ENCODE assay signal across 33 mouse cellular contexts in genomic region chr3:67565540-67566227, GRCm38 (mm10). TPM values are rescaled to one million over a fixed set of nuclear protein-coding genes. Genes with fewer than 3 reads are reported as not detected.
DNase-seq lines count a peak whose midpoint lies in the region; ATAC-seq and TF ChIP-seq lines count a peak whose summit lies in the region.
"Had no signal": no experiment of that assay in that cellular context is flagged by ENCODE, and none has a peak within 500 bp of the region (broad histone marks: within the 10 kb centered on the region; RNA-seq: fewer than 3 reads in every experiment).

No protein-coding gene starts in this region.

- intact Hi-C loops in gastrocnemius, adult 2 months (cut with DNase I) = loop anchor here (5.0 kb wide), 1 partner anchor 213 kb away; no protein-coding TSS in a partner anchor

- no peak for TF ChIP-seq POLR2A in bone marrow, adult 2 months (IDR thresholded peaks at IDR 0.05; ENCODE audit: borderline replicate concordance, control insufficient read depth, low read depth, low read length)

- no peak overlapping the region; the same call in 1 of the 2 replicates for H3K9ac ChIP-seq in liver, embryonic 14.5 days (replicated peaks)
- H3K9ac ChIP-seq: embryonic facial prominence, embryonic 12.5 days; forebrain, postnatal 0 days; hindbrain, embryonic 12.5 days; lung, embryonic 14.5 days; midbrain, embryonic 12.5 days; neural tube, embryonic 12.5 days had no signal

- WGBS in bone marrow, adult 2 months = 57% methylated on average over 8 of the region's 8 CpGs
- 31% methylated on average over 8 of the region's 8 CpGs for WGBS in liver, embryonic 14.5 days (ENCODE audit: insufficient replicate concordance)

- no peaks in the 10 kb centered on the region; the same call in 1 of the 2 replicates for H3K27me3 ChIP-seq in liver, embryonic 14.5 days (ENCODE audit: control insufficient read depth, insufficient read depth, low read length)
- H3K27me3 ChIP-seq: embryonic facial prominence, embryonic 12.5 days; neural tube, embryonic 12.5 days had no signal

- TF ChIP-seq EP300 in liver, embryonic 14.5 days (IDR thresholded peaks at IDR 0.05; ENCODE audit: low read depth) = peak; percentile 88

- TF ChIP-seq CTCF in bone marrow, adult 2 months (IDR thresholded peaks at IDR 0.05; ENCODE audit: control insufficient read depth, insufficient read depth, low read length) = no peak
- peak; percentile 5; the same call in 1 of the 2 replicates for TF ChIP-seq CTCF in liver, embryonic 14.5 days (IDR thresholded peaks at IDR 0.05; ENCODE audit: low read depth)
- TF ChIP-seq CTCF in gastrocnemius, adult 2 months (IDR thresholded peaks at IDR 0.05) = no peak

- peak overlapping the region; percentile 77 for H3K27ac ChIP-seq in bone marrow, adult 2 months (ENCODE audit: control insufficient read depth, insufficient read depth, low read depth, low read length, poor library complexity)
- peak overlapping the region; percentile 77 for H3K27ac ChIP-seq in liver, embryonic 14.5 days
- H3K27ac ChIP-seq in gastrocnemius, adult 2 months = no peak overlapping the region
- H3K27ac ChIP-seq: embryonic facial prominence, embryonic 12.5 days; hindbrain, embryonic 12.5 days; kidney, postnatal 0 days; midbrain, embryonic 12.5 days; neural tube, embryonic 12.5 days; stomach, postnatal 0 days had no signal

- no peak overlapping the region for H3K4me3 ChIP-seq in bone marrow, adult 2 months (replicated peaks; ENCODE audit: control insufficient read depth, low read depth, low read length)
- peak overlapping the region in 1 of 2 experiments; percentile 3; a peak in 1 of 4 replicates for H3K4me3 ChIP-seq in liver, embryonic 14.5 days (ENCODE audit: insufficient read depth in 1 of 2, low read depth in 2 of 2, low read length in 2 of 2)
- no peak overlapping the region for H3K4me3 ChIP-seq in gastrocnemius, adult 2 months
- H3K4me3 ChIP-seq: embryonic facial prominence, embryonic 12.5 days; hindbrain, embryonic 12.5 days; midbrain, embryonic 12.5 days; myocyte; neural tube, embryonic 12.5 days had no signal

- ATAC-seq in erythroid progenitor cell, adult 5-6 weeks (replicated peaks; ENCODE audit: low FRiP score, poor library complexity, severe bottlenecking) = peak; percentile 81
- ATAC-seq in liver, embryonic 14.5 days (ENCODE audit: insufficient read depth) = peak; percentile 88
- peak; percentile 72 for ATAC-seq in megakaryocyte-erythroid progenitor cell, adult 5-6 weeks (replicated peaks; ENCODE audit: low FRiP score, low TSS enrichment, poor library complexity, severe bottlenecking)
- no peak for ATAC-seq in frontal cortex, adult (ENCODE audit: low TSS enrichment)
- ATAC-seq: activated CD4-positive, CD25-positive, alpha-beta regulatory T cell, adult 4 months; intestine, embryonic 16.5 days had no signal

- peak; percentile 53 to 63 (median 62) for DNase-seq in liver, embryonic 14.5 days (ENCODE audit: low read depth in 3 of 3, low spot score in 3 of 3)
- DNase-seq in gastrocnemius, adult 2 months = no peak
- no peak for DNase-seq in thymus, postnatal 10 days (ENCODE audit: low spot score in 2 of 2)
- DNase-seq: adrenal gland, postnatal 10 days; cerebellum, adult 11-12 months; cerebellum, adult 9-11 months; embryo, embryonic 11 days; forebrain, postnatal 0 days; gastrocnemius, postnatal 36 days; heart, adult 18-20 months; heart, postnatal 36 days; kidney, adult 8-10 months; layer of hippocampus, postnatal 36 days; left cerebral cortex, postnatal 4 days; lung, embryonic 14.5 days; lung, postnatal 14 days; thymus, adult 2 months; thymus, postnatal 4 days had no signal

- no peaks in the 10 kb centered on the region for H3K36me3 ChIP-seq in liver, embryonic 14.5 days (replicated peaks; ENCODE audit: control insufficient read depth, insufficient read depth, low read depth)
- H3K36me3 ChIP-seq: embryonic facial prominence, embryonic 12.5 days; hindbrain, embryonic 12.5 days; midbrain, embryonic 12.5 days; neural tube, embryonic 12.5 days had no signal

- H3K4me1 ChIP-seq in bone marrow, adult 2 months (ENCODE audit: control insufficient read depth, insufficient read depth, low read length) = peaks cover 1% of the 10 kb centered on the region; the same call in 1 of the 2 replicates
- peaks cover 8 to 24% of the 10 kb centered on the region in 2 experiments; a peak in 3 of 4 replicates for H3K4me1 ChIP-seq in liver, embryonic 14.5 days (replicated peaks; ENCODE audit: control insufficient read depth in 2 of 2, insufficient read depth in 2 of 2, low read length in 1 of 2)
- H3K4me1 ChIP-seq: embryonic facial prominence, embryonic 12.5 days; hindbrain, embryonic 12.5 days; midbrain, embryonic 12.5 days had no signal

- H3K9me3 ChIP-seq in liver, embryonic 14.5 days (ENCODE audit: control insufficient read depth, low read length) = no peaks in the 10 kb centered on the region
- H3K9me3 ChIP-seq: embryonic facial prominence, embryonic 12.5 days; hindbrain, embryonic 12.5 days; midbrain, embryonic 12.5 days; neural tube, embryonic 12.5 days had no signal

- peak overlapping the region; percentile 51 for H3K4me2 ChIP-seq in liver, embryonic 14.5 days (ENCODE audit: low read depth)
- H3K4me2 ChIP-seq: embryonic facial prominence, embryonic 12.5 days; heart, embryonic 11.5 days; hindbrain, embryonic 12.5 days; lung, embryonic 14.5 days; midbrain, embryonic 12.5 days; neural tube, embryonic 12.5 days had no signal

RNA-seq across cellular contexts. Expression of gene Mfsd1, which starts 16.9 kb away (rescaled TPM):
- polyA plus RNA-seq in bone marrow, adult 2 months (2011; ENCODE audit: insufficient read depth, insufficient read length, low replicate concordance, missing spikeins) = 12.7 and 20.2 TPM in 2 replicates
- total RNA-seq in erythroid progenitor cell, adult 5-6 weeks (2015; ENCODE audit: low replicate concordance) = 19.5 and 23.1 TPM in 2 replicates
- 42.1 and 46.1 TPM in 2 replicates for total RNA-seq in erythroid progenitor cell, adult 5-6 weeks (2017; ENCODE audit: low replicate concordance)
- 10.6 and 11.6 TPM in 2 replicates for polyA plus RNA-seq in liver, embryonic 14.5 days (2012; rRNA removed)
- 25.9 and 29.4 TPM in 2 replicates for polyA plus RNA-seq in liver, embryonic 14.5 days (2014; fragmentation: Nextera tagmentation; extraction: Ambion mirVana)
- total RNA-seq in megakaryocyte-erythroid progenitor cell, adult 5-6 weeks (2014; fragmentation: Nextera tagmentation) = 24.4 and 25.0 TPM in 2 replicates
- total RNA-seq in megakaryocyte-erythroid progenitor cell, adult 5-6 weeks (2017) = 120 and 133 TPM in 2 replicates
- total RNA-seq in gastrocnemius, adult 2 months (2021) = 10 to 100 TPM; 23.5 to 26.4 TPM

RNA-seq across cellular contexts. Expression of gene Rarres1, which starts 50.4 kb away (rescaled TPM):
- polyA plus RNA-seq in bone marrow, adult 2 months (2011; ENCODE audit: insufficient read depth, insufficient read length, low replicate concordance, missing spikeins) = not detected in 2 replicates
- not detected in 2 replicates for total RNA-seq in erythroid progenitor cell, adult 5-6 weeks (2015; ENCODE audit: low replicate concordance)
- not detected in 2 replicates for total RNA-seq in erythroid progenitor cell, adult 5-6 weeks (2017; ENCODE audit: low replicate concordance)
- 1.3 TPM in 2 replicates for polyA plus RNA-seq in liver, embryonic 14.5 days (2012; rRNA removed)
- 1.5 and 2.2 TPM in 2 replicates for polyA plus RNA-seq in liver, embryonic 14.5 days (2014; fragmentation: Nextera tagmentation; extraction: Ambion mirVana)
- not detected in 2 replicates for total RNA-seq in megakaryocyte-erythroid progenitor cell, adult 5-6 weeks (2014; fragmentation: Nextera tagmentation)
- total RNA-seq in megakaryocyte-erythroid progenitor cell, adult 5-6 weeks (2017) = not detected in 2 replicates
- 1 to 10 TPM in 1 of 2 experiments, under 1 TPM in 1; 0.23 to 1.0 TPM for total RNA-seq in gastrocnemius, adult 2 months (2021)
- total RNA-seq: megakaryocyte, adult 5-6 weeks had no signal
- polyA plus RNA-seq: myocyte had no signal

Comparison
In these comparisons a context has a peak if more than half of its experiments do, and no peak if none do; other contexts are left out.
1. DNase-seq: peak in liver, embryonic 14.5 days (3 of 3); none in gastrocnemius, adult 2 months (single experiment) and thymus, postnatal 10 days (0 of 2).